Mouse (Mus musculus) left cerebral cortex, postnatal 4 days (tissue): ENCODE data around the gene Slc35e3. TPM values are rescaled to one million over a fixed set of nuclear protein-coding genes. Genes with fewer than 3 reads are reported as not detected.
"Not testable (repeated sequence)": the region's sequence is repeated elsewhere in the genome, so short reads cannot be mapped to it uniquely, and the experiment has no call there.

ENCODE experiments used
- DNase-seq: peaks from one replicate; pipeline ENCODE4 v3.0.0-alpha.2; 2022
- intact Hi-C: fragments of 180-260 bp; cut with DNase I; formaldehyde crosslinking; loops from one replicate; pipeline ENCODE4 v1.15.1; 2025
- total RNA-seq, 2 experiments: library from RNA; stranded (reverse); gene quantifications; 2 replicates each; pipeline ENCODE4 v1.2.3; 2021

Slc35e3 gene
- total RNA-seq, 2 experiments from 2014 or later = 36.9 to 37.6 TPM

- DNase-seq = no peak
- intact Hi-C loops = no loop called here
These were observed 28.6 kb downstream of the Slc35e3 start for GRCm38 (mm10) chr10:117717583-117717982.

- intact Hi-C loops = no loop called here
- no peak for DNase-seq
These were observed 29.5 kb downstream of the Slc35e3 start for GRCm38 (mm10) chr10:117716686-117717085.

- intact Hi-C loops, DNase-seq: not testable (repeated sequence)
These were observed 30.5 kb downstream of the Slc35e3 start for GRCm38 (mm10) chr10:117715654-117716053.

DNA sequence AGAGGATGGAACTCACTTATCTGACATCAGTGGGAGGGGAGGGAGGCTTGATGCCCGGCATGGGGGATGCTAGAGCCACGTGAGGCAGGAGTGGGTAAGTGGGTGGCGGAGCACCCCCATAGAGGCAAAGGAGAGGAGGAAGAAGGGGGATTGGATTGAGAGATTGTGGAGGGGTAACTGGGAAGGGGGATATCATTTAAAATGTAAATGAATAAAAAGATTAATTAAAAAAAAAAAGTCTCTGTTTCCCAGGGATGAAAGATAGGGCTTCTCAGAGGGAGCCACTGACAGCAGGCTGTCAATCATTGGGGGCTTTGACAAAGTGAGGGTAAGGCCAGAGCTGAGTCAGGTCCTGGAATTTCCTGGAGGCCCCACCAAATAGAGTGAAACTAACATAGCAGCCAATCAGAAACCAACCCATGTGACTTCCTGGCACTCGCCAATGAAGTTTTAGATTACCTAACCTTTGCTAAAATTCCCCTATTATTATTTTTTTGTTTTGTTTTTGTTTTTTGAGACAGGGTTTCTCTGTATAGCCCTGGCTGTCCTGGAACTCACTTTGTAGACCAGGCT lies 31.2 kb downstream of the Slc35e3 start:
- DNase-seq = no peak
- intact Hi-C loops = no loop called here

GRCm38 (mm10) chr10:117714048-117714545 lies 32.1 kb downstream of the Slc35e3 start:
- intact Hi-C loops = no loop called here
- no peak for DNase-seq

GRCm38 (mm10) chr10:117713466-117713865 lies 32.7 kb downstream of the Slc35e3 start:
- intact Hi-C loops = no loop called here
- no peak for DNase-seq

GRCm38 (mm10) chr10:117712871-117713270 lies 33.3 kb downstream of the Slc35e3 start:
- DNase-seq = no peak
- intact Hi-C loops = no loop called here

DNA sequence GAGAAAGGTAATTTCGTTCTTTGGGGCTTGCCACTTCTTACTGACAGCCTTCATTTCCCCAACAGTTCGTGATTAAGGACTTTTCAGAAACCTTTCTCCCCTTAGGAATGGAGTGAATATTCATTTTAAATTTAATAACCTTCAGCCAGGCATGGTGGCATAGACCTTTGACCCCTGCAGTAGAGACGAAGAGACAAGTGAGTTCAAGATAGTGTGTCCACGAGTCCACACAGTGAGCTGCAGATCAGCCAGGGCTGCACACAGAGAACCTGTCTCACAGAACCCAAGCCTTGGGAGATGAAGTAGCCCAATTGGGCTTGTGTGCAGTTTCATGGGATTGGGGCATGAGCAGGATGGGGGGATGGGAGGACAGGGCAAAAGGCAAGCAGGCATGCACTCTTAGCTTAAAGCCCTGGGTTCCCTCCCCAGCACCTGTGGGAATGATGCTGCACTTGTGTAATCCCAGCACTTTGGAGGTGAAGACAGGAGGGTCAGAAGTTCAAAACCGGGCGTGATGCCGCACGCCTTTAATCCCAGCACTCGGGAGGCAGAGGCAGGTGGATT lies 33.9 kb downstream of the Slc35e3 start:
- intact Hi-C loops = no loop called here
- DNase-seq = no peak

DNA sequence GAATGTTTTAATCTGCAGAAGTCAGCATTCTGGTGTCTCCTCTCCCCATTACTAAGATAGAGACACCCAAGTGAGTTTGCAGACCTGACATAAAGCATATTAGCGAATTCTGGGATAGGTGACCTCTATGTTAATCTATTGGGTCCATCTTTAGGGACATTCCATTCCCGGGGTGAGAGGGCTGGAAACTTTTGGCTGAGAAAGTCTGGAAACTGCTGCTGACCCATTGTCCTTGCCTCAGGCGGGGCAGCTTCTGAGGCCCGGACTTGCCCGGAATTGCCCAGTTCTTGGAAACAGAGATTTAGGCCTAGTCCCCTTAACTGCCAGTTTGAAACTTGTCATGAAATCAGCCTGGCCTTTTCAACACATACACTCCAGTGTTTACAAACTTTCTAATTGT lies 34.8 kb downstream of the Slc35e3 start:
- DNase-seq = no peak
- intact Hi-C loops = no loop called here

DNA sequence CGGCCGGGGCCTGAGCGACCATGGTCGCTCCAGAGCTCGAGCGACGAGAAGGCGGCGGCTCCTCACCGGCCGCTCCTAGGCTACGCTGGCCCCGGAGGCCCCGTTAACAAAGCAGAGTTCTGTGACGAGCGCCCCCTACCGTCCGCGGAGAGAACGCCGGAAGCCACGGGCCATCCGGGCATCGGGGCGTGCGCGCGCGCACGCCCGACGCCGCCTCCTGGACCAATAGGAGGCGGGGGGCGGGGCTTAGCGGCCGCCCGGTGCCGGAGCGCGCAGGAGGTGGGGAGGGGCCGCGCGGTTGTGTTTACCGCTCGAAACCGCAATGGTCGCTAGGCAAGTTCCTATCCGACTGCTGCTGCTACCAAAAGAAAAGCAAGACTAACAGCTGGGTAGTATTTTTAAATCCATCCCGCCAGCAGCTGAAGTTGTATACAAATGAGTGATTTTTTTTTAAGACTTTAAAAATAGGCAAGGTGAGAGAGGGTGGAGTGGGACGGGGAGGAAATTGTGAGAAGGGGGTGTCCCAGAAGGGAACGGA lies 35.5 kb downstream of the Slc35e3 start, which contains the start of gene Mdm2:
Mdm2 (minus strand) TSS at position 155 of the 538 bp plus-strand sequence.
- intact Hi-C loops = no loop called here
- peak; percentile 99 for DNase-seq

GRCm38 (mm10) chr10:117709930-117710603 lies 36.1 kb downstream of the Slc35e3 start:
- intact Hi-C loops = no loop called here
- peak; percentile 89 for DNase-seq

- intact Hi-C loops = no loop called here
- no peak for DNase-seq
These were observed 36.8 kb downstream of the Slc35e3 start for GRCm38 (mm10) chr10:117709326-117709830.

DNA sequence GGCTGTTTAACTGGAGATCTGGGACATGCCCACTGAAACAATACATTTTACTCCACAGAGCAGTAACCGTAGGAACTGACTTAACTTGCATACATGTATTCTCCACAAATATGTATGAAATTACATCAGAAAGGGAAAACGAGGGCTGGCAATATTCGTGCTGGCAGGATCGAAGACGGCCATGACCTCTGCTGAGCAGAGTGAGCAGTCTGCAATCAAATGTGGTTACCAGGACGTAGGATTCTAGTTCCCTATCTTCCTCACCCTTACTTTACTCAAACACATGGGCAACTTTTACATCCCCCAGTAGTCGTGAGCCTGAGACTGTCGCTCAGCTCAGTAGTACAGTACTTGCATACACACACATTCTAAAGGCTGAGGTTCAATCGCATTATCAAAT lies 37.3 kb downstream of the Slc35e3 start:
- no peak for DNase-seq
- intact Hi-C loops = no loop called here

DNA sequence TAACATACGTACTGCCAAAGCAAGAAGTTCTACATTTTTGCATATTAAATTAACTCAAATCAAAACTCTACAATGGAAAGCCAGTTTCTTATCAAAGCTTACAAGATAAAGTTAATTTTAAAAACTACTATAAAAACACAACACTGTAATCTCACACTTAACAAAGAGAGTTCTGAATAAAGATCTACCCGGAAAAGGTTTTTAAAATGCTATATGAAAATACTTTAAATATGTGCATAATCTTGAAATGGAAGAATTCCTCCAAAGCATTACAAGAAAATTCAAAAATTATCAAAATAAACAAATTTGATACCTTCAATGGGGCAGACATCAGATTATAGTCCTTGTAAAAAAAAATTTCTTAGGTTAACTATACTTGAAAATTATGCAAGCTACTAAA lies 37.8 kb downstream of the Slc35e3 start:
- intact Hi-C loops = no loop called here

GRCm38 (mm10) chr10:117707114-117707838 lies 38.9 kb downstream of the Slc35e3 start:
- no peak for DNase-seq
- intact Hi-C loops = no loop called here

More for the DNA sequence above, 37.8 kb downstream of the Slc35e3 start:
- DNase-seq = no peak

DNA sequence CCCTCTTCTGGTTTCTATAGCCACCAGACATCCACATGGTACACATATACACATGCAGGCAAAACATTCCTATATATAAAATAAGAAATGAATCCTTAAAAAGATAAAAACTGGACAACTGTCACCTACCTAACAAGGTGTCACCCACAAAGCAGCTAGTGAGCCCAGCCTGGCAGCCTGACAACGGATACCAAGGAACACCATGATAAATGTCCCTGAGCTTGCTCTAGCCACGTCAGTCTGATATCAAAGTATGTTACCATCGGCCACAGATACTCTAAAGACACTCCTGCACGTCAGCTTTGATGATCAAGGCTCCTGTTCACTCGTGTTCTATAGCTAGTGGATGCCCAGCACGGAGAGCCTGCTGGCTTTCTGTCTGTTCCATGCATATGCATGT lies 39.7 kb downstream of the Slc35e3 start:
- intact Hi-C loops = no loop called here

DNA sequence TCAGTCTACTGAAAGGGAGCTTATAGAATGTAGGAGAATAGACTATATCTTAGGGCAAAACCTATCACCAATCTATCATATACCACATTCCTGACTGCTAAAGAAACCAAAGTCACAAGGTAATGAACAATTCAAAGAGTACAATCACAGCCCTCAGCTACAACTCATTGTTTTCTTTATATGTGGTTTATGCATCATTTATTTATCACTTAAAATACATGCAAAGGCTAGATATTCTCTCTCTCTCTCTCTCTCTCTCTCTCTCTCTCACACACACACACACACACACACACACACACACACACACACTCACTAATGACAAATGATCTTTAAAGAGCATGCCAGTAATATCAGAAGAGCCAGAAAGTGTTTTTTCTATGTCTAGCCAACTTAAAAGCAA lies 40.4 kb downstream of the Slc35e3 start:
- intact Hi-C loops = no loop called here
- no peak for DNase-seq

More for the DNA sequence above, 39.7 kb downstream of the Slc35e3 start:
- no peak for DNase-seq

DNA sequence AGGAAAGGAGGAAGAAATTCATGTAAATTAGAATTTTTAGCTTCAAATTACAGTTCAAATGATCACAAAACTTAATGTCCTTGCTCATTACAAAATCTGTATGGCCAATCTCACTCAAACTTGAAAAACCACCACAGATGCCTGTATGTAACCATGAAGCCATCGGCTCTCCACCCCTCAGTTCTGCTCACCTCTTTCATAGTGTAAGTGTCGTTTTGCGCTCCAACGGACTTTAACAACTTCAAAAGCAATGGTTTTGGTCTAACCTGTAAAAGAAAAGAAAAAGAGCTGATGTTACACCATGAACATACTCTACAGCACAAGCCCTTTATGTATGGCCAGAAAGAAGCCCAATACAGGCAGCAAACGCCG lies 41.2 kb downstream of the Slc35e3 start:
- intact Hi-C loops = no loop called here
- DNase-seq = no peak

DNA sequence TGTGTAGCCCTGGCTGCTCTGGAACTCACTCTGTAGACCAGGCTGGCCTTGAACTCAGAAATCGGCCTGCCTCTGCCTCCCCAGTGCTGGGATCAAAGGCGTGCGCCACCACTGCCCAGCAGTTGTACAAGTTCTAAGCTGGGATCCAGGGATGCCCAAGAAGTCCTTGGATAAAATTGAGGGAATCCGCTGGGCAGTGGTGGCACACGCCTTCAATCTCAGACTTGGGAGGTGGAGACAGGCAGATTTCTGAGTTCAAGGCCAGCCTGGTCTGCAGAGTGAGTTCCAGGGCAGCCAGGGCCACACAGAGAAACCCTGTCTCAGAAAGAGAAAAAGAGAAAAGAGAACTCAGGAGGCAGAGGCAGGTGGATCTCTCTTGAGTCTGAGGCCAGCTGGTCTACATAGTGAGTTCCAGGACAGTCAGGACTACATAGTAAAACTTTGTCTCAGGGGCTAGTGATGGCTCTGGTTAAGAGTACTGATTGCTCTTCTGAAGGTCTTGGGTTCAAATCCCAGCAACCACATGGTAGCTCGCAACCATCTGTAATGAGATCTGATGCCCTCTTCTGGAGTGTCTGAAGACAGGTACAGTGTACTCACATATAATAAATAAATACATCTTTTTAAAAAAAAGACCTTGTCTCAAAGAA lies 41.7 kb downstream of the Slc35e3 start:
- intact Hi-C loops, DNase-seq: not testable (repeated sequence)

GRCm38 (mm10) chr10:117703506-117703905 lies 42.7 kb downstream of the Slc35e3 start:
- intact Hi-C loops = no loop called here
- no peak for DNase-seq
